Comparison of ENCODE assay signal across 22 mouse cellular contexts in genomic region chr6:120940446-120941083, GRCm38 (mm10). TPM values are rescaled to one million over a fixed set of nuclear protein-coding genes. Genes with fewer than 3 reads are reported as not detected.
DNase-seq lines count a peak whose midpoint lies in the region; ATAC-seq lines count a peak whose summit lies in the region.
"Had no signal": no experiment of that assay in that cellular context is flagged by ENCODE, and none has a peak within 500 bp of the region (broad histone marks: within the 10 kb centered on the region; RNA-seq: fewer than 3 reads in every experiment).

No protein-coding gene starts in this region.

- no peak overlapping the region for H3K4me3 ChIP-seq in kidney, embryonic 16.5 days (ENCODE audit: low read length)
- no peak overlapping the region for H3K4me3 ChIP-seq in kidney, embryonic 15.5 days (replicated peaks)
- no peak overlapping the region for H3K4me3 ChIP-seq in heart, embryonic 12.5 days
- H3K4me3 ChIP-seq: embryonic facial prominence, embryonic 15.5 days; erythroblast, embryonic 14.5 days; forebrain, embryonic 10.5 days; forebrain, embryonic 15.5 days; hindbrain, embryonic 12.5 days had no signal

- no peaks in the 10 kb centered on the region for H3K36me3 ChIP-seq in kidney, embryonic 16.5 days (ENCODE audit: insufficient read depth, low read length)
- peaks cover under 1% of the 10 kb centered on the region; the same call in 1 of the 2 replicates for H3K36me3 ChIP-seq in kidney, embryonic 15.5 days
- H3K36me3 ChIP-seq in heart, embryonic 12.5 days, result peaks cover 38% of the 10 kb centered on the region

- no peak overlapping the region for H3K9ac ChIP-seq in kidney, embryonic 16.5 days (replicated peaks; ENCODE audit: low read length)
- no peak overlapping the region for H3K9ac ChIP-seq in kidney, embryonic 15.5 days
- H3K9ac ChIP-seq in heart, embryonic 12.5 days, result no peak overlapping the region
- H3K9ac ChIP-seq: embryonic facial prominence, embryonic 15.5 days; forebrain, embryonic 15.5 days; hindbrain, embryonic 12.5 days had no signal

- H3K4me1 ChIP-seq in kidney, embryonic 16.5 days (ENCODE audit: insufficient read depth, low read length), result no peaks in the 10 kb centered on the region
- H3K4me1 ChIP-seq in kidney, embryonic 15.5 days, result 0 out of 2 replicates have a peak, but pooled peaks cover 2% of the 10 kb centered on the region
- 0 out of 2 replicates have a peak, but pooled peaks cover 6% of the 10 kb centered on the region for H3K4me1 ChIP-seq in heart, embryonic 12.5 days (replicated peaks)
- H3K4me1 ChIP-seq: embryonic facial prominence, embryonic 15.5 days; forebrain, embryonic 15.5 days had no signal

- peak; percentile 17; the same call in 1 of the 2 replicates for ATAC-seq in kidney, embryonic 16.5 days (ENCODE audit: low FRiP score, low TSS enrichment)
- no peak for ATAC-seq in kidney, embryonic 15.5 days (replicated peaks; ENCODE audit: low FRiP score)
- no peak for ATAC-seq in heart, embryonic 12.5 days (ENCODE audit: insufficient number of reproducible peaks, low FRiP score)
- ATAC-seq: forebrain, embryonic 15.5 days had no signal

- 84% methylated on average over 7 of the region's 7 CpGs for WGBS in kidney, embryonic 16.5 days
- 83% methylated on average over 7 of the region's 7 CpGs for WGBS in kidney, embryonic 15.5 days
- 84% methylated on average over 7 of the region's 7 CpGs for WGBS in heart, embryonic 12.5 days

- no peaks in the 10 kb centered on the region for H3K9me3 ChIP-seq in kidney, embryonic 16.5 days (ENCODE audit: low read length)
- H3K9me3 ChIP-seq in kidney, embryonic 15.5 days (replicated peaks), result no peaks in the 10 kb centered on the region
- H3K9me3 ChIP-seq in heart, embryonic 12.5 days (replicated peaks), result no peaks in the 10 kb centered on the region
- H3K9me3 ChIP-seq: embryonic facial prominence, embryonic 15.5 days; forebrain, embryonic 10.5 days; forebrain, embryonic 15.5 days; G1E; hindbrain, embryonic 12.5 days had no signal

- peak; percentile 48 for DNase-seq in kidney, adult 11 months
- no peak for DNase-seq in kidney, postnatal 10 days
- peak; percentile 9 for DNase-seq in thymus, postnatal 0 days (ENCODE audit: low spot score)
- no peak for DNase-seq in thymus, postnatal 14 days
- DNase-seq: adrenal gland, adult 8-10 months; cerebellum, adult 11 months; cerebellum, adult 8-10 months; cerebellum, postnatal 14 days; embryo, embryonic 11 days; gastrocnemius, postnatal 36 days; heart, adult 11 months; heart, postnatal 10 days; heart, postnatal 4 days had no signal

- no peaks in the 10 kb centered on the region for H3K27me3 ChIP-seq in kidney, embryonic 16.5 days (ENCODE audit: insufficient read depth, low read length)
- H3K27me3 ChIP-seq in kidney, embryonic 15.5 days, result no peaks in the 10 kb centered on the region
- H3K27me3 ChIP-seq in heart, embryonic 12.5 days (replicated peaks), result no peaks in the 10 kb centered on the region
- H3K27me3 ChIP-seq: embryonic facial prominence, embryonic 15.5 days; forebrain, embryonic 15.5 days; hindbrain, embryonic 12.5 days had no signal

- peak overlapping the region; percentile 16; the same call in 1 of the 2 replicates for H3K27ac ChIP-seq in kidney, embryonic 16.5 days (ENCODE audit: low read length)
- H3K27ac ChIP-seq in kidney, embryonic 15.5 days, result no peak overlapping the region
- no peak overlapping the region for H3K27ac ChIP-seq in heart, embryonic 12.5 days (ENCODE audit: poor library complexity, severe bottlenecking)
- H3K27ac ChIP-seq: embryonic facial prominence, embryonic 15.5 days; forebrain, embryonic 10.5 days; forebrain, embryonic 15.5 days; hindbrain, embryonic 12.5 days had no signal

- no peak overlapping the region for H3K4me2 ChIP-seq in kidney, embryonic 16.5 days (replicated peaks; ENCODE audit: low read depth, low read length)
- H3K4me2 ChIP-seq in kidney, embryonic 15.5 days, result no peak overlapping the region
- no peak overlapping the region for H3K4me2 ChIP-seq in heart, embryonic 12.5 days
- H3K4me2 ChIP-seq: embryonic facial prominence, embryonic 15.5 days; forebrain, embryonic 15.5 days; hindbrain, embryonic 12.5 days had no signal

RNA-seq across cellular contexts. Expression of gene Bid, which starts 23.9 kb away (rescaled TPM):
- polyA plus RNA-seq in kidney, embryonic 16.5 days (2015; fragmentation: Nextera tagmentation; extraction: Ambion mirVana), result 26.8 and 29.1 TPM in 2 replicates
- polyA plus RNA-seq in kidney, embryonic 15.5 days (2015; fragmentation: Nextera tagmentation; extraction: Ambion mirVana), result 22.2 and 23.8 TPM in 2 replicates
- 72.6 and 78.5 TPM in 2 replicates for polyA plus RNA-seq in thymus, postnatal 0 days (2015; fragmentation: Nextera tagmentation; extraction: Ambion mirVana)
- polyA plus RNA-seq in heart, embryonic 12.5 days (2016; fragmentation: Nextera tagmentation; extraction: Ambion mirVana), result 9.3 and 10.3 TPM in 2 replicates

Comparison
In these comparisons a context has a peak if more than half of its experiments do, and no peak if none do; other contexts are left out.
1. DNase-seq: peak in kidney, adult 11 months (single experiment) and thymus, postnatal 0 days (single experiment); none in kidney, postnatal 10 days (single experiment) and thymus, postnatal 14 days (single experiment).